Mouse (Mus musculus): Measurements from ENCODE around the gene Mdc1. TPM values are rescaled to one million over a fixed set of nuclear protein-coding genes. Genes with fewer than 3 reads are reported as not detected.

The Mdc1 gene
- polyA plus RNA-seq, 1 experiment from 2014 or later, result 2.1 TPM

DNA sequence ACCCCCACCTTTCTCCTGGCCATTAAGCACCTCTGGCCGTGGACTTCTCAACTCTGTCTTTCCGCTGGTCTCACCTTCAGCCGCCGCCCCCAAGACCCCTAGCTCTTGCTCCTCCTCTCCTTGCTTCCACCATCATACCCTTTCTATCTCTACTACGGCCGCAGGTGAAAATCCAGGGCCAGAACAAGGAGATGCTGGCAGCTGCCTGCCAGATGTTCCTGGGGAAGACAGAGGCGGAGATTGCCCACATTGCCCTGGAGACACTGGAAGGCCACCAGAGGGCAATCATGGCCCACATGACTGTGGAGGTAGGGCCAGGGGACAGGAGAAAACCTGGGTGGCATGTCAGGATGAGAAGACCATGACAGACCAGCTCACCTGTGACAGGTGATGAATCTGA lies 16.9 kb upstream of the Mdc1 start:
- H3K9ac ChIP-seq (ENCODE audit: low read length), result no peak overlapping the region
- peaks cover 5% of the 10 kb centered on the region; the same call in 1 of the 2 replicates for H3K36me3 ChIP-seq (ENCODE audit: control insufficient read depth, insufficient read depth, low read length)
- no peak overlapping the region for H3K27ac ChIP-seq (replicated peaks)
- no peak for DNase-seq (ENCODE audit: low spot score)
- H3K4me2 ChIP-seq (replicated peaks; ENCODE audit: low read depth), result 0 out of 2 replicates have a peak overlapping the region, but pooled peaks have one; percentile 84
- H3K27me3 ChIP-seq (ENCODE audit: control insufficient read depth, insufficient read depth, low read length), result no peaks in the 10 kb centered on the region
- peak overlapping the region; percentile 75; the same call in 1 of the 2 replicates for H3K4me3 ChIP-seq (ENCODE audit: low read depth, low read length)
- no peak for ATAC-seq (ENCODE audit: low FRiP score, low TSS enrichment)
- H3K4me1 ChIP-seq (replicated peaks; ENCODE audit: control insufficient read depth, insufficient read depth), result no peaks in the 10 kb centered on the region; the same call in 1 of the 2 replicates
- WGBS, result 73% methylated on average over 7 of the region's 7 CpGs
- no peaks in the 10 kb centered on the region for H3K9me3 ChIP-seq (ENCODE audit: control insufficient read depth, low read length)
- TF ChIP-seq EP300 (optimal IDR thresholded peaks at IDR 0.05) (no peak), CTCF (IDR thresholded peaks at IDR 0.05; ENCODE audit: low read depth) (peak; percentile 60)

GRCm38 (mm10) chr17:35825109-35825850 lies 16.0 kb upstream of the Mdc1 start:
- Histone ChIP-seq H3K4me1 (replicated peaks; ENCODE audit: control insufficient read depth, insufficient read depth) (no peaks in the 10 kb centered on the region; the same call in 1 of the 2 replicates), H3K36me3 (ENCODE audit: control insufficient read depth, insufficient read depth, low read length) (peaks cover 7% of the 10 kb centered on the region; the same call in 1 of the 2 replicates), H3K27ac (replicated peaks) (no peak overlapping the region), H3K27me3 (ENCODE audit: control insufficient read depth, insufficient read depth, low read length) (no peaks in the 10 kb centered on the region), H3K9ac (ENCODE audit: low read length) (no peak overlapping the region), H3K4me2 (replicated peaks; ENCODE audit: low read depth) (no peak overlapping the region), H3K9me3 (ENCODE audit: control insufficient read depth, low read length) (no peaks in the 10 kb centered on the region), H3K4me3 (ENCODE audit: low read depth, low read length) (no peak overlapping the region)
- TF ChIP-seq CTCF (IDR thresholded peaks at IDR 0.05; ENCODE audit: low read depth), result no peak
- no peak for TF ChIP-seq EP300 (optimal IDR thresholded peaks at IDR 0.05)
- ATAC-seq (ENCODE audit: low FRiP score, low TSS enrichment) (no peak), DNase-seq (ENCODE audit: low spot score) (no peak)
- WGBS, result 85% methylated on average over 13 of the region's 13 CpGs

- peak; percentile 92 for DNase-seq (ENCODE audit: low spot score)
- TF ChIP-seq EP300 (optimal IDR thresholded peaks at IDR 0.05), result no peak
- peak; percentile 95 for TF ChIP-seq CTCF (IDR thresholded peaks at IDR 0.05; ENCODE audit: low read depth)
- no peaks in the 10 kb centered on the region for H3K4me1 ChIP-seq (replicated peaks; ENCODE audit: control insufficient read depth, insufficient read depth)
- H3K9ac ChIP-seq (ENCODE audit: low read length), result no peak overlapping the region
- peak overlapping the region; percentile 37 for H3K4me2 ChIP-seq (replicated peaks; ENCODE audit: low read depth)
- WGBS, result 3% methylated on average over 21 of the region's 21 CpGs
- peak; percentile 89 for ATAC-seq (ENCODE audit: low FRiP score, low TSS enrichment)
- no peaks in the 10 kb centered on the region for H3K27me3 ChIP-seq (ENCODE audit: control insufficient read depth, insufficient read depth, low read length)
- H3K36me3 ChIP-seq (ENCODE audit: control insufficient read depth, insufficient read depth, low read length), result peaks cover 14% of the 10 kb centered on the region
- H3K9me3 ChIP-seq (ENCODE audit: control insufficient read depth, low read length), result no peaks in the 10 kb centered on the region
- peak overlapping the region; percentile 49; the same call in 1 of the 2 replicates for H3K27ac ChIP-seq (replicated peaks)
- no peak overlapping the region for H3K4me3 ChIP-seq (ENCODE audit: low read depth, low read length)
Observed at GRCm38 (mm10) chr17:35829737-35830136, 11.6 kb upstream of the Mdc1 start.

- DNase-seq (ENCODE audit: low spot score), result no peak
- Histone ChIP-seq H3K4me2 (replicated peaks; ENCODE audit: low read depth) (no peak overlapping the region), H3K9me3 (ENCODE audit: control insufficient read depth, low read length) (no peaks in the 10 kb centered on the region), H3K27me3 (ENCODE audit: control insufficient read depth, insufficient read depth, low read length) (no peaks in the 10 kb centered on the region), H3K27ac (replicated peaks) (no peak overlapping the region), H3K36me3 (ENCODE audit: control insufficient read depth, insufficient read depth, low read length) (peaks cover 18% of the 10 kb centered on the region), H3K4me1 (replicated peaks; ENCODE audit: control insufficient read depth, insufficient read depth) (0 out of 2 replicates have a peak, but pooled peaks cover 5% of the 10 kb centered on the region), H3K9ac (ENCODE audit: low read length) (no peak overlapping the region), H3K4me3 (ENCODE audit: low read depth, low read length) (no peak overlapping the region)
- ATAC-seq (ENCODE audit: low FRiP score, low TSS enrichment), result no peak
- WGBS, result 55% methylated on average over 8 of the region's 8 CpGs
- TF ChIP-seq CTCF (IDR thresholded peaks at IDR 0.05; ENCODE audit: low read depth), result no peak
- TF ChIP-seq EP300 (optimal IDR thresholded peaks at IDR 0.05), result no peak
Observed at GRCm38 (mm10) chr17:35832400-35833238, 8.7 kb upstream of the Mdc1 start.

DNA sequence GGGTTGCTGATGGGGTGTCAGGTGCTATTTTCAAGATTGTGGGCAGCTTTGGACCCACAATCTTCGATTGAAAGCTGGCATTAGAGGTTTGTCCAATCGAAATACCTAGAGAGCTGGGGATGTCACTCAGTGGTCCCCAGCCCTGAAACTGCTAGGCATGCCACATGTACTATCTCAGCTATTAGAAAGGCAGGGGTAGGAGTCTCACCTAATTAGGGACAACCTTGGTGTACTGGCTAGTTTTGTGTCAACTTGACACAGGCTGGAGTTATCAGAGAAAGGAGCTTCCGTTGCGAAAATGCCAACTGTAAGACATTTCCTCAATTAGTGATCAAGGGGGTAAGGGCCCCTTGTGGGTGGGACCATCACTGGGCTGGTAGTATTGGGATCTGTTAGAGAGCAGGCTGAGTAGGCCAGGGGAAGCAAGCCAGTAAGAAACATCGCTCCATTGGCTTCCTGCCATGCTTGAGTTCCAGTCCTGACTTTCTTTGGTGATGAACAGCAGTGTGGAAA lies 8.0 kb upstream of the Mdc1 start:
- no peak overlapping the region for H3K27ac ChIP-seq (replicated peaks)
- ATAC-seq (ENCODE audit: low FRiP score, low TSS enrichment), result no peak
- H3K9me3 ChIP-seq (ENCODE audit: control insufficient read depth, low read length), result no peaks in the 10 kb centered on the region
- DNase-seq (ENCODE audit: low spot score), result no peak
- H3K4me1 ChIP-seq (replicated peaks; ENCODE audit: control insufficient read depth, insufficient read depth), result 0 out of 2 replicates have a peak, but pooled peaks cover 5% of the 10 kb centered on the region
- no peak overlapping the region for H3K4me3 ChIP-seq (ENCODE audit: low read depth, low read length)
- H3K4me2 ChIP-seq (replicated peaks; ENCODE audit: low read depth), result no peak overlapping the region
- 19% methylated on average over 5 of the region's 5 CpGs for WGBS
- TF ChIP-seq EP300 (optimal IDR thresholded peaks at IDR 0.05) (no peak), CTCF (IDR thresholded peaks at IDR 0.05; ENCODE audit: low read depth) (no peak)
- no peak overlapping the region for H3K9ac ChIP-seq (ENCODE audit: low read length)
- no peaks in the 10 kb centered on the region for H3K27me3 ChIP-seq (ENCODE audit: control insufficient read depth, insufficient read depth, low read length)
- H3K36me3 ChIP-seq (ENCODE audit: control insufficient read depth, insufficient read depth, low read length), result peaks cover 18% of the 10 kb centered on the region

Measured in stomach, postnatal 0 days (tissue).